Mouse (Mus musculus) thymus, adult 18-20 months (tissue): ENCODE measurements around the gene Phf12.
A peak's percentile ranks its signal among the peaks of the same experiment; 100 is the strongest.

Experiments used
- DNase-seq, 2 experiments: peaks; one replicate each; pipeline ENCODE4 v3.0.0; 2022; ENCODE audit warnings: mixed read lengths in 2 of 2

Phf12 gene

GRCm38 (mm10) chr11:77973520-77973919, 9.0 kb upstream of the Phf12 start:
- no peak for DNase-seq

- no peak for DNase-seq
Observed at GRCm38 (mm10) chr11:77974325-77974724, 8.2 kb upstream of the Phf12 start.

- no peak for DNase-seq
Observed at GRCm38 (mm10) chr11:77975873-77976272, 6.7 kb upstream of the Phf12 start.

GRCm38 (mm10) chr11:77978161-77978560, 4.4 kb upstream of the Phf12 start:
- DNase-seq: no peak

- no peak for DNase-seq
Observed at GRCm38 (mm10) chr11:77979221-77979809, 3.2 kb upstream of the Phf12 start.

- DNase-seq: peak in 1 of 2 experiments; percentile 31
Observed at GRCm38 (mm10) chr11:77980281-77981204, 2.0 kb upstream of the Phf12 start.

GRCm38 (mm10) chr11:77981609-77982440, 729 bp upstream of the Phf12 start:
- DNase-seq: peak; percentile 93 to 98

GRCm38 (mm10) chr11:77983191-77983936, 810 bp downstream of the Phf12 start:
- peak; percentile 64 to 73 for DNase-seq

- peak; percentile 53 to 63 for DNase-seq
Observed at GRCm38 (mm10) chr11:77983937-77984835, 1.6 kb downstream of the Phf12 start.

- DNase-seq: peak; percentile 21 to 50
Observed at GRCm38 (mm10) chr11:77984836-77985231, 2.3 kb downstream of the Phf12 start.

- no peak for DNase-seq
Observed at GRCm38 (mm10) chr11:77985541-77986065, 3.0 kb downstream of the Phf12 start.

GRCm38 (mm10) chr11:77989071-77989690, 6.6 kb downstream of the Phf12 start:
- DNase-seq: no peak

GRCm38 (mm10) chr11:77995556-77995955, 13.0 kb downstream of the Phf12 start:
- DNase-seq: no peak

- DNase-seq: no peak
Observed at GRCm38 (mm10) chr11:78006446-78006845, 23.9 kb downstream of the Phf12 start.

- DNase-seq: peak in 1 of 2 experiments; percentile 39
Observed at GRCm38 (mm10) chr11:78019676-78020075, 37.1 kb downstream of the Phf12 start.

GRCm38 (mm10) chr11:78023607-78024006, 41.1 kb downstream of the Phf12 start:
- DNase-seq: no peak

GRCm38 (mm10) chr11:78029240-78029639, 46.7 kb downstream of the Phf12 start:
- DNase-seq: no peak

- DNase-seq: no peak
Observed at GRCm38 (mm10) chr11:78030600-78030999, 48.0 kb downstream of the Phf12 start.

GRCm38 (mm10) chr11:78031389-78031788, 48.8 kb downstream of the Phf12 start:
- no peak for DNase-seq
